Mouse (Mus musculus) megakaryocyte, embryonic 14.5 days (primary cell): ENCODE measurements around the gene Klhl5. TPM values are rescaled to one million over a fixed set of nuclear protein-coding genes. Genes with fewer than 3 reads are reported as not detected.

Source experiments
- H3K27me3 ChIP-seq: replicated peaks from 2 replicates; pipeline ENCODE3; 2012; ENCODE audit warnings: inconsistent platforms
- H3K36me3 ChIP-seq: replicated peaks from 2 replicates; pipeline ENCODE3; 2012; ENCODE audit warnings: low read length, inconsistent platforms, mixed read lengths
- H3K4me1 ChIP-seq: 2 replicates; pipeline ENCODE4 v1.6.1; 2012; ENCODE audit warnings: inconsistent platforms
- H3K4me3 ChIP-seq: replicated peaks from 2 replicates; pipeline ENCODE3; 2012; ENCODE audit warnings: moderate library complexity, mild to moderate bottlenecking, inconsistent platforms
- H3K9me3 ChIP-seq: 2 replicates; pipeline ENCODE4 v1.6.1; 2012; ENCODE audit warnings: inconsistent platforms
- FLI1 ChIP-seq: IDR thresholded peaks from 2 replicates; pipeline ENCODE4 v1.6.1; 2012; ENCODE audit warnings: low read length, inconsistent platforms, mixed read lengths
- GATA1 ChIP-seq: IDR thresholded peaks from 3 replicates; pipeline ENCODE4 v1.6.1; 2012; ENCODE audit warnings: mixed read lengths, low read length, inconsistent platforms, borderline replicate concordance
- polyA plus RNA-seq: library from polyadenylated mRNA; stranded (reverse); fragments of >175 nt; gene quantifications from 2 replicates; pipeline ENCODE4 v1.2.3, GENCODE M21; 2012; ENCODE audit warnings: low replicate concordance; ENCODE audit not compliant: insufficient read depth

Gene Klhl5
- polyA plus RNA-seq, 1 experiment: 6.1 TPM

DNA sequence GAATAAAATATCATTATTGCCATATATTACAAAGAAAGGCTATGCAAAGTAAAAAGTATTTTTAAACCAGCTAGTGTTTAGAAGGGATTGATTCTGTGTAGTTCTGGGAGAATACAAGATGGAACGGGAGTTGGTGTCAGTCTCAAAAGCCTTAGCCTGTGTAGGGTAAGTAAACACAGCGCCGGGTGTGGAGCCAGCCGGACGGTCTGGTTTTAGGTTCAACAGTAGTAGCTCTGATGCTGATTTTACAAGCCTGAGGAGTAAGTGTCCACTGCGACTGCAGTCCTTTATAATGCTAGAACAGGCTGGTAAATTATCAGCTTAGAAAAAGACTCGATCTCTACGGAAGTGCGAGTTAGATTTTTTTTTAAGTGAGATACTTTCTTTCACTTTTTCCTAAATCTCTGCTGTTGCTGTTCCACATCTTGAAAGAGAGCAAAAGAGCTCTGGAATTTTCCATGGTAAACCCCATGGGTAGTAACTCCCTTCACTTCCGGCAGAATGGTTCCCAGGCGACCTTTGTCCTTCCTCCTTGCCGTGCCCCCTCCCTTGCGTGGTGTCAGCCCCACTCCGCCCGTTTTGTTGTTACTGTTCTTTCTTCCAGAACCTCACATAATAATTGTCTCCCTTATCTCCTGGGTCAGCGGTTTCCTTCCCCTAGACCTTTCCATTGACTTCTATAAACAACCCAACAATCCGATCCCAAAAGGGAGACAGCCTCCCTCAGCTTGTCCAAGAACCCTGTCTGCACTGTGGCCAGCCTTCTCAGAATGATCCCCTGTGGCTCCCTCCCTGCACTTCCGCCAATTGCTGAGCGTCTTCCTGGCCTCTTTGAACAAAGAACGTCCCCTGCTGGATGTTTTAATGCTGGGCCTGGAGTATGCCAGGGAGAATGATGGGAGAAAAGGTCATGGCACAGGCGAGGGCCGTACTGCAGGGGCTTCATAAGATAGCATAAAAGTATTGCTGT is 50.4 kb downstream of the Klhl5 start:
- Histone ChIP-seq H3K36me3 (peaks cover 80% of the 10 kb centered on the region), H3K9me3 (peaks cover 3% of the 10 kb centered on the region; the same call in 1 of the 2 replicates), H3K4me3 (no peak overlapping the region), H3K4me1 (peaks cover 10% of the 10 kb centered on the region), H3K27me3 (no peaks in the 10 kb centered on the region)
- TF ChIP-seq FLI1: no peak
- no peak for TF ChIP-seq GATA1

GRCm38 (mm10) chr5:65158696-65159305 is 51.5 kb downstream of the Klhl5 start:
- Histone ChIP-seq H3K4me1 (peaks cover 5% of the 10 kb centered on the region; the same call in 1 of the 2 replicates), H3K27me3 (no peaks in the 10 kb centered on the region), H3K9me3 (peaks cover 3% of the 10 kb centered on the region; the same call in 1 of the 2 replicates), H3K36me3 (peaks cover 83% of the 10 kb centered on the region), H3K4me3 (no peak overlapping the region)
- TF ChIP-seq FLI1: no peak
- no peak for TF ChIP-seq GATA1

- Histone ChIP-seq H3K27me3 (no peaks in the 10 kb centered on the region), H3K36me3 (peaks cover 92% of the 10 kb centered on the region), H3K9me3 (no peaks in the 10 kb centered on the region), H3K4me3 (no peak overlapping the region), H3K4me1 (peaks cover 2% of the 10 kb centered on the region; the same call in 1 of the 2 replicates)
- TF ChIP-seq FLI1 (no peak), GATA1 (no peak)
Observed at GRCm38 (mm10) chr5:65163001-65163400, 55.7 kb downstream of the Klhl5 start.

GRCm38 (mm10) chr5:65163489-65164092 is 56.3 kb downstream of the Klhl5 start:
- H3K4me3 ChIP-seq: no peak overlapping the region
- no peaks in the 10 kb centered on the region for H3K9me3 ChIP-seq
- H3K27me3 ChIP-seq: no peaks in the 10 kb centered on the region
- H3K4me1 ChIP-seq: no peaks in the 10 kb centered on the region
- peaks cover 86% of the 10 kb centered on the region for H3K36me3 ChIP-seq
- no peak for TF ChIP-seq FLI1
- TF ChIP-seq GATA1: no peak

DNA sequence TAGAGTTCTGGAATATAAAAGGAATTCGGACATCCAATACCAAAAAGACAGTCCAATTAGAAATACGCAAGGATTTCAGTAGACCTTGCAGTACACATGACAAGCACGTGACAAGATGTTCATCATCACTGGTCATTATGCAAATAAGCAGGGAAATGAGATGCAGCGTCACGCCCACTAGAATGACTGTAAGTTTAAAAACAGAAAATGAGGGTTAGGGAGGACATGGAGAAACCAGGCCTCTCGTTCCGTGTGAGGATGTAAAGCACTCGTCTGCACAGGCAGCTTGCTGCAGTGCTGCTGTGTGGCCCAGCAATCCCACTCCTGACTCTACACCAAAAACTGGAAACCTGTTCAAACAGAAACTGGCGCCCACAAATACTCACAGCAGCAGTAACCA is 62.9 kb downstream of the Klhl5 start:
- Histone ChIP-seq H3K27me3 (peaks cover 5% of the 10 kb centered on the region), H3K4me1 (0 out of 2 replicates have a peak, but pooled peaks cover 3% of the 10 kb centered on the region), H3K9me3 (0 out of 2 replicates have a peak, but pooled peaks cover 4% of the 10 kb centered on the region), H3K36me3 (peaks cover 26% of the 10 kb centered on the region), H3K4me3 (no peak overlapping the region)
- no peak for TF ChIP-seq GATA1
- TF ChIP-seq FLI1: no peak

DNA sequence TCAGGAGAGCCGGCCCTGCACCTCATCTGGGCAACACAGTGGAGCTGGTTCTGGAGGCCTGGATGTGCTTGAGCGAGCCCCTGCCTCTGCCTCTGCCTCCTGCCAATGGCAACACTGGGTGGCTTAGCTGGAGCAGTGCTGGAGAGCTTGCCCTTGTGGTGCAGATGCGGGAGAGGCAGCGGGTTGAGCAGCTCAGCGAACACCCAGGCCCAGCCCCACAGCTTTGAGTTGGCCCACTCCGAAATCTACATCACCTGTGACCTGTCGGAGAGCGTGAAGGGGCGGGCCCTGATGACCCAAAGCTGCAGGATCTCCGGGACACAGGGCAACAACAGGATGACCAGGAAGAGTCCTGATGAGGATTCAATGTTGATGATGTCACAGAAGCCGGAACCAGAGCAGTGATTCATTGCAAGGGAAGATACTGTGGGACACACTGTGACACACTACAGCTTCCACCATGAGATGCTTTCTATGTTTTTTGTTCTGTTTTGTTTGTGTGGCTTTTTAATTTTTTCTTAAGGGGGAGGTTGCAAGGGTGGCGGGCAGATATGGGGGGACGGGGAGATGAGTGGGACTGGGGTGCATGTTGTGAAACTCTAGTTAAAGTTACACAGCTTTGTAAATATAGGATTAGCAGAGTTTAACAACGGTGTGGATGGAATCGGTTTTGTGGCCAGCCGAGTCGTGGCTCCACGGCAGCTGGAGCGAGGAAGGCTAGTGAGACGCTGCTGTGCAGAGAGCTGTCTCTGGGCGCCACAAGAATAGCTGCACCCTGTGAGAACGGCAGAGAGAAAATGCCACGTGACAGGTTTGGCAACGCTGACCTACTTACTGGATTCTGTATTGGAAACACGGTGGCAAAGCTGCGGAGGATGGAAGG is 67.9 kb downstream of the Klhl5 start:
- no peak overlapping the region for H3K4me3 ChIP-seq

DNA sequence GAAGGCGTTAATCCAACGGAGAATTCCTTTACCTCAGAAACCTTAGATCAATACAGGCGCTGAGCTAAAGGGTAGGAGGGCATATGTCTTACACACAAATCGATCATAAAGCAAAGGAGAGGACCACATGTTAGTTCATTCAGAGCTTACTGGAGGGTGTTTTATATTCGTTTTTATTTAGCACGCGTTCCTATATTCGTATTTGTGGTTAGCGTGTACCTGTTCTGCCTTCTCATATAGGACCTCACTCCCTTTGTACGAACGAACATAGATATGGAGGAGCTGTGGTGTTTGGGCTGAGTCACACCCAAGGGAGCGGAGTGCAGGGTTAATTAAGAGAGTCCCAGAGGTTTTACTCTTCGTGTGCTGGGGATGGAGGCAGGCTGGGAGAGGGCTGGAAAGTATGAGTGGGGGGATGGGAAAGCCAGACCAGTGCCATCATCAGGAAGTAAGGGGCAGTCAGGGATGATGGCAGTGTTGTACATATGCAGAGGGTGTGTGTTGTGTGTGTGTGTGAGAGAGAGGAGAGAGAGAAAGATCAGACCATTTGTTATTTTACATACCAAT is 68.7 kb downstream of the Klhl5 start:
- TF ChIP-seq GATA1 (no peak), FLI1 (no peak)
- no peaks in the 10 kb centered on the region for H3K36me3 ChIP-seq
- no peak overlapping the region for H3K4me3 ChIP-seq
- H3K4me1 ChIP-seq: no peaks in the 10 kb centered on the region
- peaks cover 12% of the 10 kb centered on the region for H3K9me3 ChIP-seq
- peaks cover 12% of the 10 kb centered on the region for H3K27me3 ChIP-seq

More for the DNA sequence above, 67.9 kb downstream of the Klhl5 start:
- no peak for TF ChIP-seq FLI1
- Histone ChIP-seq H3K4me1 (no peaks in the 10 kb centered on the region), H3K27me3 (peaks cover 12% of the 10 kb centered on the region), H3K36me3 (no peaks in the 10 kb centered on the region), H3K9me3 (peaks cover 12% of the 10 kb centered on the region)

GRCm38 (mm10) chr5:65177026-65177514 is 69.7 kb downstream of the Klhl5 start:
- H3K36me3 ChIP-seq: no peaks in the 10 kb centered on the region
- no peak overlapping the region for H3K4me3 ChIP-seq
- peaks cover 10% of the 10 kb centered on the region for H3K27me3 ChIP-seq
- H3K4me1 ChIP-seq: no peaks in the 10 kb centered on the region
- no peak for TF ChIP-seq GATA1
- no peak for TF ChIP-seq FLI1
- peaks cover 12% of the 10 kb centered on the region for H3K9me3 ChIP-seq
